18 mouse cellular contexts compared by ENCODE assay signal in genomic region chr3:141462482-141462881, GRCm38 (mm10). TPM values are rescaled to one million over a fixed set of nuclear protein-coding genes. Genes with fewer than 3 reads are reported as not detected.
DNase-seq lines count a peak whose midpoint lies in the region; ATAC-seq lines count a peak whose summit lies in the region.
"Had no signal": no experiment of that assay in that cellular context is flagged by ENCODE, and none has a peak within 500 bp of the region (broad histone marks: within the 10 kb centered on the region; RNA-seq: fewer than 3 reads in every experiment).

No protein-coding gene starts in this region.

- WGBS in hindbrain, embryonic 14.5 days = 43% methylated on average over 7 of the region's 7 CpGs
- WGBS in hindbrain, embryonic 13.5 days = 54% methylated on average over 7 of the region's 7 CpGs
- WGBS in midbrain, embryonic 14.5 days = 53% methylated on average over 7 of the region's 7 CpGs
- WGBS in midbrain, embryonic 16.5 days = 51% methylated on average over 7 of the region's 7 CpGs
- 48% methylated on average over 7 of the region's 7 CpGs for WGBS in hindbrain, embryonic 16.5 days

- DNase-seq in hindbrain, embryonic 14.5 days (ENCODE audit: low spot score) = no peak
- peak; percentile 46 for DNase-seq in midbrain, embryonic 14.5 days
- DNase-seq in cerebellum, adult 9-10 months = peak; percentile 53
- no peak for DNase-seq in retina, postnatal 1 day
- DNase-seq: adrenal gland, adult 8-10 months; gastrocnemius, postnatal 36 days; kidney, adult 11 months; kidney, postnatal 14 days; liver; lung, adult 18-20 months; lung, postnatal 4 days had no signal

- H3K4me1 ChIP-seq in hindbrain, embryonic 14.5 days (replicated peaks; ENCODE audit: control insufficient read depth, insufficient read depth, low read length) = 0 out of 2 replicates have a peak, but pooled peaks cover 3% of the 10 kb centered on the region
- H3K4me1 ChIP-seq in hindbrain, embryonic 13.5 days (replicated peaks) = peaks cover 28% of the 10 kb centered on the region
- H3K4me1 ChIP-seq in midbrain, embryonic 14.5 days (ENCODE audit: control insufficient read depth, insufficient read depth, low read length) = peaks cover 11% of the 10 kb centered on the region; the same call in 1 of the 2 replicates
- peaks cover 8% of the 10 kb centered on the region for H3K4me1 ChIP-seq in midbrain, embryonic 16.5 days (ENCODE audit: control insufficient read depth, insufficient read depth, low read length)
- H3K4me1 ChIP-seq in hindbrain, embryonic 16.5 days (ENCODE audit: control insufficient read depth, insufficient read depth, low read depth, low read length) = peaks cover 10% of the 10 kb centered on the region

- no peaks in the 10 kb centered on the region for H3K9me3 ChIP-seq in hindbrain, embryonic 14.5 days (ENCODE audit: control insufficient read depth, low read length)
- H3K9me3 ChIP-seq in hindbrain, embryonic 13.5 days = no peaks in the 10 kb centered on the region
- no peaks in the 10 kb centered on the region for H3K9me3 ChIP-seq in midbrain, embryonic 14.5 days (ENCODE audit: control insufficient read depth, low read length)
- H3K9me3 ChIP-seq in midbrain, embryonic 16.5 days (replicated peaks; ENCODE audit: control insufficient read depth, low read length, poor library complexity, severe bottlenecking) = no peaks in the 10 kb centered on the region
- no peaks in the 10 kb centered on the region for H3K9me3 ChIP-seq in hindbrain, embryonic 16.5 days (ENCODE audit: control insufficient read depth, low read length)
- H3K9me3 ChIP-seq: forebrain, embryonic 15.5 days; midbrain, embryonic 12.5 days had no signal

- H3K27me3 ChIP-seq in hindbrain, embryonic 14.5 days (ENCODE audit: control insufficient read depth, insufficient read depth, low read length) = no peaks in the 10 kb centered on the region
- H3K27me3 ChIP-seq in hindbrain, embryonic 13.5 days = peaks cover 19% of the 10 kb centered on the region
- 0 out of 2 replicates have a peak, but pooled peaks cover 3% of the 10 kb centered on the region for H3K27me3 ChIP-seq in midbrain, embryonic 14.5 days (ENCODE audit: control insufficient read depth, insufficient read depth, low read length)
- H3K27me3 ChIP-seq in midbrain, embryonic 16.5 days (ENCODE audit: control insufficient read depth, insufficient read depth, low read depth, low read length) = no peaks in the 10 kb centered on the region
- no peaks in the 10 kb centered on the region for H3K27me3 ChIP-seq in hindbrain, embryonic 16.5 days (replicated peaks; ENCODE audit: control insufficient read depth, insufficient read depth, low read length)

- no peak overlapping the region for H3K9ac ChIP-seq in hindbrain, embryonic 14.5 days
- H3K9ac ChIP-seq in hindbrain, embryonic 13.5 days = no peak overlapping the region
- no peak overlapping the region for H3K9ac ChIP-seq in midbrain, embryonic 14.5 days (replicated peaks; ENCODE audit: low read length)
- no peak overlapping the region for H3K9ac ChIP-seq in midbrain, embryonic 16.5 days (ENCODE audit: low read depth, low read length)
- no peak overlapping the region; the same call in 1 of the 2 replicates for H3K9ac ChIP-seq in hindbrain, embryonic 16.5 days (ENCODE audit: low read depth, low read length)
- H3K9ac ChIP-seq: forebrain, embryonic 15.5 days; midbrain, embryonic 12.5 days had no signal

- H3K36me3 ChIP-seq in hindbrain, embryonic 14.5 days (replicated peaks; ENCODE audit: control insufficient read depth, insufficient read depth) = no peaks in the 10 kb centered on the region
- H3K36me3 ChIP-seq in hindbrain, embryonic 13.5 days = no peaks in the 10 kb centered on the region
- no peaks in the 10 kb centered on the region for H3K36me3 ChIP-seq in midbrain, embryonic 14.5 days (ENCODE audit: control insufficient read depth, insufficient read depth, low read length)
- H3K36me3 ChIP-seq in midbrain, embryonic 16.5 days (ENCODE audit: control insufficient read depth, insufficient read depth, low read length) = no peaks in the 10 kb centered on the region
- H3K36me3 ChIP-seq in hindbrain, embryonic 16.5 days (ENCODE audit: control insufficient read depth, insufficient read depth, low read length) = no peaks in the 10 kb centered on the region
- H3K36me3 ChIP-seq: forebrain, embryonic 15.5 days; midbrain, embryonic 12.5 days had no signal

- H3K4me3 ChIP-seq in hindbrain, embryonic 14.5 days (replicated peaks; ENCODE audit: low read length) = no peak overlapping the region
- H3K4me3 ChIP-seq in hindbrain, embryonic 13.5 days = no peak overlapping the region
- no peak overlapping the region for H3K4me3 ChIP-seq in midbrain, embryonic 14.5 days (replicated peaks; ENCODE audit: low read depth, low read length)
- no peak overlapping the region for H3K4me3 ChIP-seq in midbrain, embryonic 16.5 days (ENCODE audit: low read depth, low read length)
- H3K4me3 ChIP-seq in hindbrain, embryonic 16.5 days (ENCODE audit: low read length) = no peak overlapping the region
- H3K4me3 ChIP-seq: forebrain, embryonic 15.5 days; midbrain, embryonic 12.5 days had no signal

- no peak overlapping the region for H3K27ac ChIP-seq in hindbrain, embryonic 14.5 days
- no peak overlapping the region; the same call in 1 of the 2 replicates for H3K27ac ChIP-seq in hindbrain, embryonic 13.5 days
- no peak overlapping the region for H3K27ac ChIP-seq in midbrain, embryonic 14.5 days (replicated peaks; ENCODE audit: low read depth, low read length)
- no peak overlapping the region for H3K27ac ChIP-seq in midbrain, embryonic 16.5 days (ENCODE audit: low read length)
- H3K27ac ChIP-seq in hindbrain, embryonic 16.5 days (ENCODE audit: low read depth, low read length) = peak overlapping the region; percentile 5; the same call in 1 of the 2 replicates
- H3K27ac ChIP-seq: forebrain, embryonic 15.5 days; midbrain, embryonic 12.5 days had no signal

- H3K4me2 ChIP-seq in hindbrain, embryonic 14.5 days (replicated peaks) = peak overlapping the region; percentile 9
- H3K4me2 ChIP-seq in hindbrain, embryonic 13.5 days = no peak overlapping the region
- H3K4me2 ChIP-seq in midbrain, embryonic 14.5 days (ENCODE audit: low read length) = no peak overlapping the region
- no peak overlapping the region for H3K4me2 ChIP-seq in midbrain, embryonic 16.5 days (ENCODE audit: low read length)
- H3K4me2 ChIP-seq in hindbrain, embryonic 16.5 days (ENCODE audit: low read length) = peak overlapping the region; percentile 26
- H3K4me2 ChIP-seq: forebrain, embryonic 15.5 days; heart, embryonic 11.5 days; midbrain, embryonic 12.5 days had no signal

- ATAC-seq in hindbrain, embryonic 14.5 days (ENCODE audit: low FRiP score) = no peak
- ATAC-seq in hindbrain, embryonic 13.5 days (ENCODE audit: low FRiP score) = no peak
- ATAC-seq in midbrain, embryonic 14.5 days (ENCODE audit: low FRiP score, low TSS enrichment) = no peak
- ATAC-seq in midbrain, embryonic 16.5 days = no peak
- no peak for ATAC-seq in hindbrain, embryonic 16.5 days
- ATAC-seq: CD4-positive, CD25-positive, alpha-beta regulatory T cell, adult 4 months; forebrain, embryonic 15.5 days had no signal

RNA-seq across cellular contexts. Expression of gene Unc5c, which starts 2.5 kb away (rescaled TPM):
- 19.4 and 24.4 TPM in 2 replicates for polyA plus RNA-seq in hindbrain, embryonic 14.5 days (2014; fragmentation: Nextera tagmentation; extraction: Ambion mirVana)
- polyA plus RNA-seq in hindbrain, embryonic 13.5 days (2015; fragmentation: Nextera tagmentation; extraction: Ambion mirVana) = 18.4 and 26.3 TPM in 2 replicates
- 15.1 and 18.1 TPM in 2 replicates for polyA plus RNA-seq in midbrain, embryonic 14.5 days (2014; fragmentation: Nextera tagmentation; extraction: Ambion mirVana)
- 10.2 and 12.3 TPM in 2 replicates for polyA plus RNA-seq in midbrain, embryonic 16.5 days (2015; fragmentation: Nextera tagmentation; extraction: Ambion mirVana)
- polyA plus RNA-seq in hindbrain, embryonic 16.5 days (2015; fragmentation: Nextera tagmentation; extraction: Ambion mirVana) = 22.9 and 26.6 TPM in 2 replicates

Comparison
In these comparisons a context has a peak if more than half of its experiments do, and no peak if none do; other contexts are left out.
1. H3K4me2 ChIP-seq: peak in hindbrain, embryonic 14.5 days (single experiment) and hindbrain, embryonic 16.5 days (single experiment); none in hindbrain, embryonic 13.5 days (single experiment), midbrain, embryonic 14.5 days (single experiment) and midbrain, embryonic 16.5 days (single experiment).
2. DNase-seq: peak in midbrain, embryonic 14.5 days (single experiment) and cerebellum, adult 9-10 months (single experiment); none in hindbrain, embryonic 14.5 days (single experiment) and retina, postnatal 1 day (single experiment).